Mouse (Mus musculus): ENCODE data around the gene Tmem147. TPM values are rescaled to one million over a fixed set of nuclear protein-coding genes. Genes with fewer than 3 reads are reported as not detected.
"Not testable (repeated sequence)": the region's sequence is repeated elsewhere in the genome, so short reads cannot be mapped to it uniquely, and the experiment has no call there.

Gene Tmem147
- polyA plus RNA-seq, 1 experiment from 2014 or later = 177 TPM

DNA sequence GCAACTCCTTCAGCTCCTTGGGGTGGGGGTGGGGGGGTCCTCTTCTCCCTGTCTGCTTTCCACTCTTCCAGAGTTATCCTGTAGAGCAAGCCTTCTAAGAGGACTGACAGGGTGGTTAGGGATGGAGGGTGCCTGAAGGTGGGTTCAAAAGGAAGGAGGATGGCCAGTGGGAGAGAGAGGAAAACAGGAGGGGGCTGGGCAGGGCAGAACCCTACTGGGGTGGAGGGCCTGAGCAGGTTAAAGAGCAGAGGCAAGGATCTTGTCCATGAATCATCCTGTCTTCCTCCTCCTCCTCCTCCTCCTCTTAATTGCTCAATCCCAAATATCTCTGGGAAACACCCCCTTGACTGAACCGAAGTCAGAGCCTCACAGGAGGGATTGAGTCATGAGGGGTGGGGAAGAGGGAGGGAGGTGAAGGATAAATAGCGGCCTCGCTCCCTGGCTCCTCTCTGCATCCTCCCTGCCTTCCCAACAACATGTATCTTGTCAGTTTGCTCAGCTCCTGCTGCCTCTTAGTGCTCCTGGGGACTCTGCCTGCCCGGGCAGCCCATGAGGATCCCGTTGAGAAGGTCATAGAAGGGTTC is 21.8 kb upstream of the Tmem147 start, which contains the start of gene Sbsn:
Gene Sbsn, plus strand, starts transcription at position 386 of the 584 bp plus-strand sequence.
- no peaks in the 10 kb centered on the region for H3K27me3 ChIP-seq
- no peak for ATAC-seq
- no peak for DNase-seq (ENCODE audit: low read depth, low spot score)
- in situ Hi-C loops (cut with MboI; ENCODE audit: low pct_unique_long_range_greater_than_20kb) = no loop called here
- TF ChIP-seq CTCF (IDR thresholded peaks at IDR 0.05) = no peak
- CTCF ChIA-PET = no interaction called here
- POLR2A ChIA-PET = interaction anchor here (0.8 kb wide), 1 partner anchor 20 kb away, joined by 4 read pairs; no protein-coding TSS in a partner anchor

DNA sequence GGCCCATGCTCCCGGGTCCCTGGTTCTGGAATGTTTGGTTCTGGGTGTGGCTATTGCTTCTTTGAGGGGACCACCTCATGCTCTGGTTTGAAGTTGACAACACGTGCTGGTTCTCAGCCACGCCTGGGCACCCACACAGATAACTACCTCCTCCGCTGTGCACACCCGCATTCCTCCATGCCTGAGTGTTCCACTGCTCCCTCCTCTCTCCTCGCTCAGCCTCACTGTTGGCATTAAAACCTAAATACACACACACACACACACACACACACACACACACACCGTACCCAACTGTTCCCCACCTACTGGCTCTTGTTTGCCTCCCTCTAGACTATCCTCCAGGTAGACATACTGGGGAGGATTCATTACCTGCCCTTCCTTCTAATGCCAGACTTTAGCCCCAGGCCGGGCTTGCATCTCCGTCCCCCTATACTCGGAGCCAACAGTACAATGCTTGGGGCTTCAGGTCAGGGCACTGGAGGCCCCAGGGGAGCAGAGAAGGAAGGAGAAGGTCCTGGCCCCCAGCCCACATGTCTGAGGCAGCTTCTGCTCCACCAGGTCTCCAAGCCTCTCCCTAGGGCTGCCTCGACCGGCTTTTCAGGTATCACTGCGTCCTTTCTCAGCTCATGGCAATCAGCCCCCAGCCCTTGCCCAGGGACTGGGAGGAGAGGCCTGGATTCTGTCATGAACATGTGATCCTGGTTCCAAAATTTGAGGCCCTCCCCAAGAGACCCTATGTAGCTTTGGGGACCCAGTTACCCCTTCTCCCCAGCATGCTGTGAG is 20.7 kb upstream of the Tmem147 start:
- in situ Hi-C loops (cut with MboI; ENCODE audit: low pct_unique_long_range_greater_than_20kb) = no loop called here
- ChIA-PET POLR2A (interaction anchor here (0.8 kb wide), 1 partner anchor 19 kb away, joined by 4 read pairs; no protein-coding TSS in a partner anchor), CTCF (no interaction called here)
- H3K27me3 ChIP-seq = no peaks in the 10 kb centered on the region
- no peak for ATAC-seq
- DNase-seq (ENCODE audit: low read depth, low spot score) = no peak
- TF ChIP-seq CTCF (IDR thresholded peaks at IDR 0.05) = no peak

DNA sequence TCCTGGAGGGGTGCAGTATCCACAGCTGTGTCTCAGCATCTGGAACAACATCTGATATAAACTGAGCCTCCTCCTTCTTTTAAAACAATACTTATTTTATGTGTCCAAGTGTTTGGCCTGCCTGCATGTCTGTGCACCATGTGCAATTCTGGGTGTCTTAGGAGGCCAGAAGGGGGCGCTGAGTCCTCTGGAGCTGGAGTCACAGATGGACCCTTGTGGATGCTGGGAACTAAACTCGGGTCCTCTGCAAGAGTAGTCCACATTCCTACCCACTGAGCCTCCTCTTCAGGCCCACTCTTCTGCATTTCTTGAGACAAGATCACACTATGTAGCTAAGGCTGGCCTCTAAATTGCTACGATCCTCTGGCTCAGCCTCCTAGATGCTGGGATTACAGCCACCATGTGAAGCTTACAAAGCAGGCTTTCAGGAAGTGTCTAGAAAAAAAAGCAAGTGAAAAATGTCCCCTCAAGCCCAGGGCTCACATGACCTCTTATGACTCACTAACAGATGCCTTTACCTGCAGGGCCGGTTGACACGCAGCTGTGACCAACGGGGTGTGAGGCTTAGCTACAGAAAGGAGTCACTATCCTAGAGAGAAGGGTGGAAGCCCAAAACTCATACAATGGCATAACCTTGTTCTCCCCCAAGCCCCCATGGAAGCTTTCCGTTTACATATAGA is 18.3 kb upstream of the Tmem147 start:
- in situ Hi-C loops (cut with MboI; ENCODE audit: low pct_unique_long_range_greater_than_20kb) = no loop called here
- H3K27me3 ChIP-seq = no peaks in the 10 kb centered on the region
- no peak for ATAC-seq
- CTCF ChIA-PET = interaction anchor here (2.5 to 4.3 kb wide), 2 partner anchors 11 to 17 kb away, joined by 9 to 19 read pairs; partner anchors contain the start of gene Tmem147
- TF ChIP-seq CTCF (IDR thresholded peaks at IDR 0.05) = no peak
- no peak for DNase-seq (ENCODE audit: low read depth, low spot score)
- POLR2A ChIA-PET = no interaction called here

GRCm38 (mm10) chr7:30744022-30744598 is 14.8 kb upstream of the Tmem147 start:
- no peak for TF ChIP-seq CTCF (IDR thresholded peaks at IDR 0.05)
- DNase-seq (ENCODE audit: low read depth, low spot score) (no peak), ATAC-seq (no peak)
- POLR2A ChIA-PET = no interaction called here
- in situ Hi-C loops (cut with MboI; ENCODE audit: low pct_unique_long_range_greater_than_20kb) = no loop called here
- CTCF ChIA-PET = interaction anchor here (4.3 kb wide), 1 partner anchor 13 kb away, joined by 19 read pairs; the partner anchor contains the start of gene Tmem147
- H3K27me3 ChIP-seq = no peaks in the 10 kb centered on the region

- ATAC-seq; in situ Hi-C loops (cut with MboI; ENCODE audit: low pct_unique_long_range_greater_than_20kb); POLR2A ChIA-PET; H3K27me3 ChIP-seq; DNase-seq (ENCODE audit: low read depth, low spot score): not testable (repeated sequence)
- CTCF ChIA-PET = interaction anchor here (4.3 kb wide), 1 partner anchor 13 kb away, joined by 19 read pairs; the partner anchor contains the start of gene Tmem147
Observed at GRCm38 (mm10) chr7:30743617-30744016, 14.3 kb upstream of the Tmem147 start, which contains the start of gene Gapdhs. Gene Gapdhs, minus strand, starts transcription at chr7:30743681.

DNA sequence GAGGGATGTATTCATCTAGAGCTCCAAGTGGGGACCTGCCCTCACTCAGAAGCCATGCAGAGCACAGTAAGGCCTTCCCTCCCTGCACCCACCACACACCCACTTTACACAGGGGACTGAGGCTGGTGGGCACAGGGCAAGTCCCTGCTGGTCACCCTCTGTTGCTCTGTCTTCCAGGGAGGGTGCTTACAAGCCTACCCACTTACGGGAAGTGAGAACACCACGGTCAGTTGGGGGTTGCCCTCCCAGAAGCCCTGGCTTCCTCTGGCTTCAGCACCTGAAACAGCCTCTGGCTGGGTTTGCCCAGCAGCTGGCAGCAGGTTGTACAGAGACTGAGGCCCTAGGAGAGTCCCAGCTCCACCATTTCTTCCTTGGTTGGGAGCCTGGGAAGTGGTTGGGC is 13.2 kb upstream of the Tmem147 start:
- POLR2A ChIA-PET; H3K27me3 ChIP-seq; DNase-seq (ENCODE audit: low read depth, low spot score); in situ Hi-C loops (cut with MboI; ENCODE audit: low pct_unique_long_range_greater_than_20kb); ATAC-seq; CTCF ChIA-PET: not testable (repeated sequence)

- POLR2A ChIA-PET = no interaction called here
- in situ Hi-C loops (cut with MboI; ENCODE audit: low pct_unique_long_range_greater_than_20kb) = no loop called here
- ATAC-seq (no peak), DNase-seq (ENCODE audit: low read depth, low spot score) (no peak)
- H3K27me3 ChIP-seq = no peaks in the 10 kb centered on the region
- no peak for TF ChIP-seq CTCF (IDR thresholded peaks at IDR 0.05)
- CTCF ChIA-PET = interaction anchor here (0.6 kb wide), 1 partner anchor 9 kb away, joined by 3 read pairs; no protein-coding TSS in a partner anchor
Observed at GRCm38 (mm10) chr7:30736211-30736610, 6.9 kb upstream of the Tmem147 start.

- ATAC-seq; DNase-seq (ENCODE audit: low read depth, low spot score); H3K27me3 ChIP-seq; in situ Hi-C loops (cut with MboI; ENCODE audit: low pct_unique_long_range_greater_than_20kb): not testable (repeated sequence)
- ChIA-PET POLR2A (interaction anchor here (0.5 to 1.5 kb wide), 3 partner anchors 20 to 252 kb away, joined by 3 to 4 read pairs (median 4); no protein-coding TSS in a partner anchor), CTCF (interaction anchor here (3.6 kb wide), 1 partner anchor 16 kb away, joined by 19 read pairs; no protein-coding TSS in a partner anchor)
Observed at GRCm38 (mm10) chr7:30730064-30730722, 853 bp upstream of the Tmem147 start.

- in situ Hi-C loops (cut with MboI; ENCODE audit: low pct_unique_long_range_greater_than_20kb) = no loop called here
- ChIA-PET POLR2A (interaction anchor here (0.6 kb wide), 1 partner anchor 13 kb away, joined by 3 read pairs; no protein-coding TSS in a partner anchor), CTCF (interaction anchor here (3.6 kb wide), 1 partner anchor 17 kb away, joined by 19 read pairs; no protein-coding TSS in a partner anchor)
- DNase-seq (ENCODE audit: low read depth, low spot score) (no peak), ATAC-seq (peak; percentile 9)
- no peaks in the 10 kb centered on the region for H3K27me3 ChIP-seq
- no peak for TF ChIP-seq CTCF (IDR thresholded peaks at IDR 0.05)
Observed at GRCm38 (mm10) chr7:30728739-30729395, 473 bp downstream of the Tmem147 start.

Data from Patski (cell line).